Mouse (Mus musculus) MN1 (cell line): ENCODE measurements around the gene Lrrc45.
"Not testable (repeated sequence)": the region's sequence is repeated elsewhere in the genome, so short reads cannot be mapped to it uniquely, and the experiment has no call there.

Experiments used
- DNase-seq: peaks from one replicate; pipeline ENCODE4 v3.0.0-alpha.2; 2016; ENCODE audit warnings: low spot score

The Lrrc45 gene

GRCm38 (mm10) chr11:120727564-120727963 is 13.8 kb downstream of the Lrrc45 start:
- DNase-seq = no peak

GRCm38 (mm10) chr11:120728530-120729240 is 15.0 kb downstream of the Lrrc45 start:
- DNase-seq = no peak

DNA sequence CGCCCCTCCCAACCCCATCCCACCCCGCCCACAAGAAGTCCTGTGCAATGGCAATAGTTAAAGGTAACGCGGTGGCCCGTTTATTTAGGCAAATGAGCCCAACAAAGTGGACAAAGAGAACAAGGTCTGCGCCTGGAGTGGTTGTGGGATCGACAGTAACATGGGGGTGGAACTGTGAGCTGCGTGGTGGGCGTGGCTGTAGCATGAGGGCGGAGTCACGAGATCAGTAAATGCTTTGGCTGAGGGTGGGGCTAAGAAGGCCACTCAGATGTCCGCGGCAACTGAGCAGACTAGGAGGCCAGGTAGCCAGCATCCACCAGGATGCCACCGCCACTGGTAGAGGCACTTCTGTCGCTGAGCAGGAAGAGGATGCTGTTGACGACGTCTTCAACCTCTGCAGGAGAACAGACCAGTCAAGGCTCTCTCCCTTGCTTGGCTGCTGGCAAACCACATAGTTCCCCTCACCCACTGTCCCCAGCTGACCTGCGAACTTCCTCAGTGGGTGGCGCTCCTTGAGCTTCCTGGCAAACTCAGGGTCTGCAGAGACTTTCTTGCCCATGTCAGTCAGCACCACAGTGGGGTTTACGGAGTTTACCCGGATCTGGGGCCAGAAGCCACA is 15.8 kb downstream of the Lrrc45 start:
- not testable (repeated sequence) for DNase-seq

- DNase-seq = no peak
Measured at GRCm38 (mm10) chr11:120730331-120730870, 16.7 kb downstream of the Lrrc45 start.

DNA sequence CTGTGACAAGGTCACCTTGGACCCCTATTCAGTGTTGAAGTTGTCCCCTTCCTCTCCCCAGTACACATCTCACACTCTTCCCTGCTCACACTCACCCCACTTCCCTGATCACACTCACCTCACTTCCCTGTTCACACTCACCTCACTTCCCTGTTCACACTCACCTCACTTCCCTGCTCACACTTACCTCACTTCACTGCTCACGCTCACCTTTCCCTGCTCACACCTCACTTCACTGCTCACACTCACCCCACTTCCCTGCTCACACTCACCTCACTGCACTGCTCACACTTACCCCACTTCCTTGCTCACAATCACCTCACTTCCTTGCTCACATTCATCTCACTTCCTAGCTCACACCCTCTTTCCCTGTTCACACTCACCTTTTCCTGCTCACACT is 17.7 kb downstream of the Lrrc45 start:
- DNase-seq = no peak

- DNase-seq = peak; percentile 68
Measured at GRCm38 (mm10) chr11:120731858-120732680, 18.3 kb downstream of the Lrrc45 start, which contains the start of gene Cbr2. TSS of gene Cbr2 (minus strand) at chr11:120732114.

- DNase-seq = peak; percentile 58
Measured at GRCm38 (mm10) chr11:120733521-120733920, 19.8 kb downstream of the Lrrc45 start.

DNA sequence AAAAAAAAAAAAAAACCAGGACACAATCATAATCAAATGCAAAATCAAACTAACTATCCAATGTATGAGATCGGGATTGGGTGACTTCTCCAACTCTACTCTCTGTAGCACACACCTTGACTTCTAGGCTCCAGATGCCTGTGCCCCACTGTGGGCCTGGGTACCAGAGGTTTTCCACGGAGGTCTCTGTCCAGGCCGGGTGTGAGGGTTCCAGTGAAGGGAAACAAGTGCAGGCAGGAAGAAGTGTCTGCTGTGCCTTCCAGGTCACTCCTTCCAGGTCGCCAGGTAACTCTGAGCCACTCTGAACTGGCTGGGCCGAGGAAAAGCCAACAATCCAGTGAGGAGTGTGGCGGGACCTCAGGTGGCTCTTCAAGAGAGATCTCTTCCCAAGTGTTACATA is 22.7 kb downstream of the Lrrc45 start:
- no peak for DNase-seq

- no peak for DNase-seq
Measured at GRCm38 (mm10) chr11:120740981-120741380, 27.3 kb downstream of the Lrrc45 start.

- no peak for DNase-seq
Measured at GRCm38 (mm10) chr11:120744121-120744701, 30.5 kb downstream of the Lrrc45 start.

DNA sequence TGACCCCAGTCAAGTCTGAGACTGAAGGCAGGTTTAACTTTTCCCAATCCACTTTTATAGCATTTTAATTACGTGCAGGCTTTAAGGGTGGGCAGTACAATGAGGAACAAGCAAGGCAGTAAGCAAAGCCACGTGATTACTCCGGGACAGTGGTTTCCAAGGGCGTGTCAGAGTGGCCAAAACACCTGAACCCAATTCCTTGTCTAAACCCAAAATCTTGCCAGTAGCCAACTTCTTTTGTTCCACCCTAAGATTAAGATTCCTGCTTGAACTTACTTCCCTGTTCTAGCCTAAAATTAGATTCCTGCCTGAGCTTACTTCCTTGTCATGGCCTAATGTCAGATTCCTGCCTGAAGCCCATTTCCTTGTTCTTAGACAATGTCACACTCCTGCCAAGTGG is 34.2 kb downstream of the Lrrc45 start:
- DNase-seq = no peak

DNA sequence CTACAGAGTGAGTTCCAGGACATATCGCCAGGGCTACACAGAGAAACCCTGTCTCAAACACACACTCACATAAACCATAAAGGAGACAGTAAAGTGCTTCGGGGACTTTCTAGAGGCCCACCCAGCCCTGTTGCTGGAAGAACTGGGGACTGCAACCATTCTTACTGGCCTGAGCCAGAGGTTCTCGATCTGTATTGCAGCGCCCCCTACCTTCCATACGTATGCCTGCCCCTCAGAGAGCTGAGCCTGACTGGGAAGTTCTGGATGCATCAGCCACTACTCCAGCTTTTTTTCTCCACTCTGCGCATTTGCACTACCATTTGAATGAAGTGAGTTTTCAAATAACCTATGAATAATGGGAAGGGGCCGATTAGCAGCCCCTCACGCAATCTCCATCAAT is 35.7 kb downstream of the Lrrc45 start:
- DNase-seq = peak; percentile 44

GRCm38 (mm10) chr11:120751606-120752005 is 37.9 kb downstream of the Lrrc45 start:
- no peak for DNase-seq

DNA sequence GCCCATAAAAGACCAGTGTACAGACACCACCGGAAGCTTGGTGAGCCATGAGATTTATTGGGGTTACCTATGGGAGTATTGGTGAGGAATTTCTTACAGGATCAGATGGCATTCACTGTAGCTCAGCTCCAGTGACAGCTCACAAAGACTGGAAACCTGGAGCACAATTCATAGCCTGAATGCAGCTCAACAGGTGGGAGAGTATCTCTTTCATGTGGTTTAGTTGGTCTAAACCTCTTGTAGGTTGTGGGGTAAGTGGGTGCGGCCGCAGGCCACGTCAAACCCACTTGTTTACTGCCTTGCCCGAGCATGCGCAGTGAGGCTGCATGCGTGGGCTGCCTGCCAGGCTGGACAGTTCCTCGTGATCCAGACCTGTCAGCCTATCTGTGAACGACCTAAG is 46.5 kb downstream of the Lrrc45 start:
- DNase-seq = no peak

- DNase-seq = peak; percentile 74
Measured at GRCm38 (mm10) chr11:120761811-120762671, 48.3 kb downstream of the Lrrc45 start.

DNA sequence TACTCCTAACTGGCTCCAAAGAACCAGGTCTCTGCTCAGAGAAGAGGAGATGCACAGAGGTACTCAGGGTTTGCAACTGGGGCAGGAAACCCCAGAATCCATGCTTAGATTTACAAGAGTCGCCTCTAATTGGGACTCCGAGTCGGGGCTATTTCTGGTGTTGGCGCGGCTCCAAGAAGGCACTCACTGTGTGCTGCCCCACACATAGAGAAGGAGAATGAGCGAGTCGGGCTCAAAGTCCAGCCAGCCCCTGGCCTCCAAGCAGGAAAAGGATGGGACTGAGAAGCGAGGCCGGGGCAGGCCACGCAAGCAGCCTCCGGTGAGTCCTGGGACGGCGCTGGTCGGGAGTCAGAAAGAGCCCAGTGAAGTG is 48.9 kb downstream of the Lrrc45 start, which contains the start of gene Hmga1b:
Gene Hmga1b (plus strand): TSS at position 123 of the 370 bp plus-strand sequence.
- DNase-seq = not testable (repeated sequence)

DNA sequence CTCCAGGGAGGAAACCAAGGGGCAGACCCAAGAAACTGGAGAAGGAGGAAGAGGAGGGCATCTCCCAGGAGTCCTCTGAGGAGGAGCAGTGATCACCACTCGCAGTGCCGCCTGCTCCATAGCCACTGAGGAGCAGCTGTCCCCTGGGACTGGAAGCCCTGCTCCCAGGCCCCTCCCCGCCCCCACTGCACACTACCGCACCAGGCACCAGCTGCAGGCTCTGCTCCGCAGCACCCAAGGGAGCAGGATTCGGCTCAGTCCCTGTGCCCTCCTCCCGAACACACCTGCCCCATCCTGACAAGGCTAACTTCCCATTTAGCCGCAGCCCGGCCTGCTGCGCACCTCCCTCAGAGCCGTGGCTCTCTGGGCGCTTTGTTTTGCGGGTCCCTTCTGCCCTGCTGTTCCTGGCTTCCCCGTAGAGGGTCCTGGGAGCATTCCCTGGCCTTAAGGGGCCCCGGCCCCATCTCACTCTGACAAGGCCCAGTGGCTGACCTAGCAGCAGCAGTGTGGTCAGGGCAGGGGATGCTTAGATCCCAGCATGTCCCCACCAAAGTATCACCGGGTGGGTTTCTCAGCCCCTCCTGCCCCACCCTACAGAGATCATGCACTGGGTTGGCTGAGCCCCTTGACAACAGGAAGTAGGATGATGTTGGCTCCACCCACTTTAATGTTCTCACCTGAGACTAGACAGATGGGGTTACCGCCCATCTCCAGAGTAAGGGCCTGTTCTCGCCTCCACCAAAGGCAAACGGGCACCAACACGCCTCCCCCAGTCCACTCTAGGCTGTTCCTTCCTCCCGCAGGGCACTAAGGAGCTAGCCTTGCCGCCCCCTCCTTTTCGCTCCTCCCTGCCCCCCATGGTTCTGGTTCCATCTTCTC is 49.6 kb downstream of the Lrrc45 start:
- DNase-seq = not testable (repeated sequence)

GRCm38 (mm10) chr11:120767023-120767422 is 53.3 kb downstream of the Lrrc45 start:
- not testable (repeated sequence) for DNase-seq

- no peak for DNase-seq
Measured at GRCm38 (mm10) chr11:120768206-120768605, 54.5 kb downstream of the Lrrc45 start.
